Mouse (Mus musculus) brain, embryonic 14.5 days (tissue): ENCODE results near the gene Cipc. TPM values are rescaled to one million over a fixed set of nuclear protein-coding genes. Genes with fewer than 3 reads are reported as not detected.

ENCODE experiments used
- DNase-seq: peaks from one replicate; pipeline ENCODE4 v3.0.0-alpha.2; 2011; ENCODE audit warnings: low read depth
- CTCF ChIP-seq: fragments of 200-500 bp; IDR thresholded peaks from 2 replicates; pipeline ENCODE4 v1.5.1; 2012; ENCODE audit warnings: inconsistent platforms, mild to moderate bottlenecking, moderate library complexity, borderline replicate concordance; ENCODE audit not compliant: insufficient read depth, insufficient read length; ENCODE audit errors: extremely low read depth
- POLR2A ChIP-seq: fragments of 200-500 bp; IDR thresholded peaks from 2 replicates; pipeline ENCODE4 v1.6.1; 2012; ENCODE audit warnings: mild to moderate bottlenecking, inconsistent platforms, borderline replicate concordance; ENCODE audit not compliant: poor library complexity, insufficient read depth, insufficient read length, severe bottlenecking; ENCODE audit errors: extremely low read depth
- polyA plus RNA-seq: library from polyadenylated mRNA; depleted of rRNA; stranded (reverse); fragments of >200 nt; gene quantifications from 2 replicates; pipeline ENCODE4 v1.2.3, GENCODE M21; 2012

Gene Cipc
- polyA plus RNA-seq, 1 experiment = 67.3 TPM

DNA sequence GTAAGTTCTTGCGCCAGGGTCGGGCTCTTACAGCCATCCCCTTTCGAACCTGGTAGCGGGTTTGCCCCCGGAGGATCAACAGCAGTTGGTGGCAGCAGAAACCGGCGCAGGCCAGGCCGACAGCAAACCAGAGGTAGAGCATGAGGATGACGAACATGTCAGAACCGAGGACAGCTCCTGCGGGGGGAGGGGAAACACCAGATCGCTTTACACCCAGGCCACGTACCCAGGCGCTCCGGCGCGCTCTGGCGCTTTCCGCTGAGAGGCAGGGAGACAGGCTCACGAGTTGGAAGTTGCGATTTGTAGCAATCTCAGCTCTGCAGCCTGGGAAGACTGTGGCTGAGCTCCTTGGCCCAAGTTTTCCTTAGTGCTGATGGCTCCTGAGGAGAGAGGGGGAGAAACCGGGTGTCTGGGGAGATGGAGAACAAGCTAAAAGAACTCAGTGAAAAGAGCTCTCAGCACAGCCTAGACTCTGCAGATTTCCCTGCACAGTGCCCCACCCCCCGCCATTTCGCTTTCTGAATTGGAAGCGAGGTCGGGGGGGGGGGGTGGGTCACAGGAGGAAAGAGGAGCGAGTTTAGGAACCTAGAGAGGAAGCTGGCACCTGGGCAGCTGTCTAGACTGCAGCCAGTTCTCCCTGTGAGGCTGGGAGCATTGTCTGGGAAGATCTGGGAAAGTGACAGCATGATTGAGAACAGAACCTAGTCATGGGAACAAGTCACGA, 36.8 kb downstream of the Cipc start:
- DNase-seq = peak; percentile 83
- TF ChIP-seq CTCF (no peak), POLR2A (no peak)

- no peak for DNase-seq
- TF ChIP-seq POLR2A (no peak), CTCF (no peak)
Measured at GRCm38 (mm10) chr12:86984194-86984555, 37.3 kb downstream of the Cipc start.

- TF ChIP-seq CTCF = no peak
- TF ChIP-seq POLR2A = no peak
- no peak for DNase-seq
Measured at GRCm38 (mm10) chr12:86986562-86986961, 39.7 kb downstream of the Cipc start.

- no peak for DNase-seq
- TF ChIP-seq CTCF = no peak
- no peak for TF ChIP-seq POLR2A
Measured at GRCm38 (mm10) chr12:86988227-86988626, 41.4 kb downstream of the Cipc start.

DNA sequence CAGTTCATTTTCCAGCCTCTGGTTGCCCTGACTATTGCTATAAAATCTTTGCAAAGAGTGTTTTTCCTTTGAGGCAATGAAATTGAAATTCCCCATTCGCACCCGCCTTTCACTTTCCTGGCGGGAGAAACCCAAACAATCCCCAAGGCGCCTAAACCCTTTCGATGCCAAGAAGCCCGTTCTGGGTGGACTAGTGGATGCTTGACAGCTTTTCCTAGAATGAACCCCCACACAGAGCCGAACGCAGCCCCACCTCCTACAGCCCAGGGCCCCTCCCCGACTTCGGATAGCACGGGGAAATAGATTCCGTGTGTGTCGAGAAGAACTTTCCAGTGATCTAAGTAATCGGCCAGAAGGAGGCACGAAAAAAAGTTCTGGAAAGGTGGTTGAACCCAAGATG, 42.5 kb downstream of the Cipc start:
- TF ChIP-seq POLR2A (no peak), CTCF (no peak)
- DNase-seq = no peak

- TF ChIP-seq POLR2A (no peak), CTCF (peak; percentile 56; the same call in 1 of the 2 replicates)
- DNase-seq = peak; percentile 67
Measured at GRCm38 (mm10) chr12:86989890-86990754, 43.3 kb downstream of the Cipc start, which contains the start of gene Zdhhc22. Gene Zdhhc22 (minus strand): TSS chr12:86990430.

- TF ChIP-seq CTCF (no peak), POLR2A (no peak)
- no peak for DNase-seq
Measured at GRCm38 (mm10) chr12:86990755-86991110, 43.9 kb downstream of the Cipc start.

- DNase-seq = no peak
- TF ChIP-seq POLR2A (no peak), CTCF (no peak)
Measured at GRCm38 (mm10) chr12:86994166-86994565, 47.3 kb downstream of the Cipc start.

DNA sequence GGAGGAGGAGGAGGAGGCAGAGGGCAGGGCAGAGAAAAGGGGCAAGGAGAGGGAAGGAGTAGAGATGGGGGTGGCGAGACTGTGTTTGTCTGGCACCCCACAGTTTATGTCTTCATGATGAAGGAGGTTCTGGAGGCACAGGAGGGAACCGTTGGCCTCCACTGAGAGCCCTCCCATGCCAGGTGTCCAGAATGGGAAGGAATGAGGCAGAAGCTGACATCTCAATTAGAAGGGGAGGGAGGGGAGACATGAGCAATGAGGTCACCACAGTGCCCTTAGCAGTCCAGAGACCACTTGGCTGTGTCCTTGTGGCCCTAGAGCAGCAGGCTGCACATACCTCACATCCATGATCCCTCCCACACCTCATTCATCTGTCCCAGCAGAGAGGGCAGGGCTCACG, 47.9 kb downstream of the Cipc start:
- DNase-seq = no peak
- no peak for TF ChIP-seq CTCF
- TF ChIP-seq POLR2A = no peak

- DNase-seq = no peak
- TF ChIP-seq POLR2A (no peak), CTCF (no peak)
Measured at GRCm38 (mm10) chr12:86995931-86996330, 49.1 kb downstream of the Cipc start.

- TF ChIP-seq CTCF = peak; percentile 36; the same call in 1 of the 2 replicates
- no peak for TF ChIP-seq POLR2A
Measured at GRCm38 (mm10) chr12:86998699-86999098, 51.9 kb downstream of the Cipc start.

More at GRCm38 (mm10) chr12:86998699-86999098, 51.9 kb downstream of the Cipc start:
- no peak for DNase-seq
